Comparison of ENCODE assay signal across 19 mouse cellular contexts in the genomic region with DNA sequence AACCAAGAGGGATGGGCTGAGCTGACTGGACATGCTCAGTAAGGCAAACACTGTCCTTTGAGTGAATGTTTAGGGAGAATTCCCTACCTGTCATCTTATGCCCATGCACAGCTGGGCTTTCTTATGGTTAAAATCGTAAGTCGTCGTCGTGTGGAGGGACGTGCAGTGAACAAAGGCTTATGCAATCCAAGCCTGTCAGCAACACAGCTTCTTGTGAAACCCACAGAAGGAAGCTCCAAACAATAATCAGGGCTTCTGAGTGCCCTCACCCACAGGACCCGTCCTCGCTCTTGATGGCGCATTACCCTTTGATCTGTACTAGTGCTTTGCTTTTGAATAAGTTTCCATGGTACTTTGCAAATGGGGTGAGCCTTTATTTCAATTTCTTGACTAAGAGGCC.
A peak's percentile ranks its signal among the peaks of the same experiment; 100 is the strongest.
DNase-seq lines count a peak whose midpoint lies in the region; ATAC-seq and TF ChIP-seq lines count a peak whose summit lies in the region.
"Had no signal": no experiment of that assay in that cellular context is flagged by ENCODE, and none has a peak within 500 bp of the region (broad histone marks: within the 10 kb centered on the region; RNA-seq: fewer than 3 reads in every experiment).

No protein-coding gene starts in this region.

- no peaks in the 10 kb centered on the region for H3K9me3 ChIP-seq in liver, embryonic 11.5 days (ENCODE audit: control insufficient read depth, low read length)
- H3K9me3 ChIP-seq in lung, postnatal 0 days (ENCODE audit: low read length) = no peaks in the 10 kb centered on the region
- H3K9me3 ChIP-seq: embryonic facial prominence, embryonic 13.5 days; forebrain, embryonic 12.5 days; heart, embryonic 12.5 days had no signal

- peak; percentile 5 for DNase-seq in liver, adult 2 months (ENCODE audit: extremely low read depth, low read depth, low spot score)
- DNase-seq in liver, embryonic 11.5 days (ENCODE audit: low spot score) = no peak
- DNase-seq in lung, postnatal 0 days (ENCODE audit: low spot score) = peak; percentile 71
- no peak for DNase-seq in lung, postnatal 25 days (ENCODE audit: low spot score)
- no peak for DNase-seq in frontal cortex, postnatal 25 days (ENCODE audit: low spot score in 2 of 2)
- DNase-seq: adrenal gland, postnatal 14 days; cerebellum, adult 11-12 months; cerebellum, adult 9-10 months; cerebellum, postnatal 25 days; gastrocnemius, postnatal 14 days had no signal

- no peak for TF ChIP-seq CTCF in liver, adult 2 months (IDR thresholded peaks at IDR 0.05; ENCODE audit: low read depth, low read length)
- TF ChIP-seq CTCF in lung, postnatal 0 days (IDR thresholded peaks at IDR 0.05) = no peak

- no peaks in the 10 kb centered on the region for H3K36me3 ChIP-seq in liver, adult 2 months (ENCODE audit: control insufficient read depth, insufficient read depth, low read length)
- no peaks in the 10 kb centered on the region for H3K36me3 ChIP-seq in liver, embryonic 11.5 days (ENCODE audit: control insufficient read depth, insufficient read depth, low read length)
- no peaks in the 10 kb centered on the region for H3K36me3 ChIP-seq in lung, postnatal 0 days (ENCODE audit: insufficient read depth, low read length)
- H3K36me3 ChIP-seq: embryonic facial prominence, embryonic 13.5 days; forebrain, embryonic 12.5 days; heart, embryonic 12.5 days had no signal

- H3K4me3 ChIP-seq in liver, adult 2 months (ENCODE audit: insufficient read depth, low read depth, low read length) = no peak overlapping the region
- no peak overlapping the region for H3K4me3 ChIP-seq in liver, embryonic 11.5 days (ENCODE audit: low read depth, low read length)
- H3K4me3 ChIP-seq in lung, postnatal 0 days (ENCODE audit: low read depth, low read length) = no peak overlapping the region
- H3K4me3 ChIP-seq: embryonic facial prominence, embryonic 13.5 days; forebrain, embryonic 12.5 days; heart, embryonic 12.5 days had no signal

- TF ChIP-seq EP300 in lung, postnatal 0 days (IDR thresholded peaks at IDR 0.05) = no peak

- no peaks in the 10 kb centered on the region for H3K4me1 ChIP-seq in liver, adult 2 months (ENCODE audit: control insufficient read depth, insufficient read depth, low read length)
- H3K4me1 ChIP-seq in liver, embryonic 11.5 days (replicated peaks; ENCODE audit: control insufficient read depth, insufficient read depth, low read length) = no peaks in the 10 kb centered on the region
- no peaks in the 10 kb centered on the region for H3K4me1 ChIP-seq in lung, postnatal 0 days (ENCODE audit: insufficient read depth, low read depth, low read length)
- H3K4me1 ChIP-seq: heart, embryonic 12.5 days had no signal

- no peak overlapping the region for H3K4me2 ChIP-seq in liver, embryonic 11.5 days
- no peak overlapping the region for H3K4me2 ChIP-seq in lung, postnatal 0 days (replicated peaks; ENCODE audit: low read depth, low read length)
- H3K4me2 ChIP-seq: embryonic facial prominence, embryonic 13.5 days; forebrain, embryonic 12.5 days; heart, embryonic 12.5 days had no signal

- WGBS in liver, adult 2 months = 82% methylated on average over 8 of the region's 8 CpGs
- 83% methylated on average over 8 of the region's 8 CpGs for WGBS in liver, embryonic 11.5 days
- WGBS in lung, postnatal 0 days = 43% methylated on average over 8 of the region's 8 CpGs

- H3K9ac ChIP-seq in liver, adult 2 months (ENCODE audit: low read depth, low read length) = no peak overlapping the region
- H3K9ac ChIP-seq in liver, embryonic 11.5 days (ENCODE audit: low read depth, low read length) = no peak overlapping the region
- no peak overlapping the region for H3K9ac ChIP-seq in lung, postnatal 0 days (replicated peaks; ENCODE audit: low read depth)
- H3K9ac ChIP-seq: embryonic facial prominence, embryonic 13.5 days; forebrain, embryonic 12.5 days; heart, embryonic 12.5 days had no signal

- no peak for ATAC-seq in liver, embryonic 11.5 days (replicated peaks; ENCODE audit: low FRiP score)
- peak; percentile 60 for ATAC-seq in lung, postnatal 0 days
- ATAC-seq in granulocyte monocyte progenitor cell, adult 5-6 weeks (replicated peaks; ENCODE audit: poor library complexity, severe bottlenecking) = peak; percentile 95
- peak; percentile 69; the same call in 1 of the 2 replicates for ATAC-seq in monocyte, adult 5-6 weeks (replicated peaks; ENCODE audit: insufficient number of reproducible peaks, low FRiP score, low TSS enrichment, poor library complexity, severe bottlenecking)
- ATAC-seq: activated CD4-positive, CD25-positive, alpha-beta regulatory T cell, adult 4 months; forebrain, embryonic 16.5 days; Patski had no signal

- no peaks in the 10 kb centered on the region for H3K79me2 ChIP-seq in liver, adult 2 months (ENCODE audit: control insufficient read depth, insufficient read depth, low read length)

- TF ChIP-seq POLR2A in liver, adult 2 months (IDR thresholded peaks at IDR 0.05; ENCODE audit: extremely low read depth, insufficient read depth, low read length) = no peak

- no peak overlapping the region for H3K27ac ChIP-seq in liver, adult 2 months (replicated peaks; ENCODE audit: insufficient read depth, low read depth, low read length)
- no peak overlapping the region for H3K27ac ChIP-seq in liver, embryonic 11.5 days (ENCODE audit: low read depth, low read length)
- no peak overlapping the region for H3K27ac ChIP-seq in lung, postnatal 0 days (ENCODE audit: low read length)
- H3K27ac ChIP-seq: embryonic facial prominence, embryonic 13.5 days; forebrain, embryonic 12.5 days had no signal

- H3K27me3 ChIP-seq in liver, adult 2 months (ENCODE audit: control insufficient read depth, insufficient read depth, low read length) = no peaks in the 10 kb centered on the region
- H3K27me3 ChIP-seq in liver, embryonic 11.5 days (replicated peaks; ENCODE audit: control insufficient read depth, insufficient read depth, low read length) = no peaks in the 10 kb centered on the region
- H3K27me3 ChIP-seq in lung, postnatal 0 days (replicated peaks; ENCODE audit: insufficient read depth, low read length) = no peaks in the 10 kb centered on the region
- H3K27me3 ChIP-seq: CH12.LX; embryonic facial prominence, embryonic 13.5 days; forebrain, embryonic 12.5 days; heart, embryonic 12.5 days; Patski had no signal

Comparison
In these comparisons a context has a peak if more than half of its experiments do, and no peak if none do; other contexts are left out.
1. DNase-seq: peak in liver, adult 2 months (single experiment) and lung, postnatal 0 days (single experiment); none in liver, embryonic 11.5 days (single experiment), lung, postnatal 25 days (single experiment) and frontal cortex, postnatal 25 days (0 of 2).